Mouse (Mus musculus) lung, postnatal 0 days (tissue): ENCODE data around the gene Pi16.

ENCODE experiments used
- CTCF ChIP-seq: IDR thresholded peaks from 2 replicates; pipeline ENCODE4 v1.5.1; 2016; ENCODE audit warnings: antibody characterized with exemption, mild to moderate bottlenecking
- EP300 ChIP-seq: IDR thresholded peaks from 2 replicates; pipeline ENCODE4 v1.6.1; 2016; ENCODE audit warnings: antibody characterized with exemption, mild to moderate bottlenecking, control low read depth

GRCm38 (mm10) chr17:29303856-29304255 lies 13.6 kb upstream of the Pi16 start:
- no peak for TF ChIP-seq CTCF
- TF ChIP-seq EP300, result no peak
